Mouse (Mus musculus): Measurements from ENCODE around the gene Rnf123. TPM values are rescaled to one million over a fixed set of nuclear protein-coding genes. Genes with fewer than 3 reads are reported as not detected.

The Rnf123 gene
- total RNA-seq, 2 experiments from 2014 or later: 18.8 to 34.5 TPM

GRCm38 (mm10) chr9:108105549-108105863 is 22.4 kb upstream of the Rnf123 start:
- no peak for ATAC-seq (replicated peaks; ENCODE audit: poor library complexity)

GRCm38 (mm10) chr9:108104766-108105548 is 21.8 kb upstream of the Rnf123 start:
- peak; percentile 89 for ATAC-seq (replicated peaks; ENCODE audit: poor library complexity)

GRCm38 (mm10) chr9:108099619-108100018 is 16.5 kb upstream of the Rnf123 start:
- no peak for ATAC-seq (replicated peaks; ENCODE audit: poor library complexity)

GRCm38 (mm10) chr9:108095949-108096712 is 13.0 kb upstream of the Rnf123 start:
- ATAC-seq (replicated peaks; ENCODE audit: poor library complexity): no peak; the same call in 1 of the 2 replicates

GRCm38 (mm10) chr9:108095518-108095917 is 12.4 kb upstream of the Rnf123 start:
- ATAC-seq (replicated peaks; ENCODE audit: poor library complexity): peak; percentile 42

- ATAC-seq (replicated peaks; ENCODE audit: poor library complexity): peak; percentile 72
Observed at GRCm38 (mm10) chr9:108094998-108095411, 11.9 kb upstream of the Rnf123 start.

- peak; percentile 79 for ATAC-seq (replicated peaks; ENCODE audit: poor library complexity)
Observed at GRCm38 (mm10) chr9:108094184-108094941, 11.2 kb upstream of the Rnf123 start, which contains the start of gene Apeh. TSS of gene Apeh (minus strand) at chr9:108094606.

GRCm38 (mm10) chr9:108093586-108093985 is 10.4 kb upstream of the Rnf123 start:
- ATAC-seq (replicated peaks; ENCODE audit: poor library complexity): no peak

GRCm38 (mm10) chr9:108090611-108091120 is 7.5 kb upstream of the Rnf123 start:
- no peak for ATAC-seq (replicated peaks; ENCODE audit: poor library complexity)

GRCm38 (mm10) chr9:108085261-108085660 is 2.1 kb upstream of the Rnf123 start:
- no peak for ATAC-seq (replicated peaks; ENCODE audit: poor library complexity)

- 0 out of 2 replicates have a peak, but pooled peaks have one; percentile 6 for ATAC-seq (replicated peaks; ENCODE audit: poor library complexity)
Observed at GRCm38 (mm10) chr9:108083561-108083960, 415 bp upstream of the Rnf123 start.

- ATAC-seq (replicated peaks; ENCODE audit: poor library complexity): no peak
Observed at GRCm38 (mm10) chr9:108082549-108082948, 597 bp downstream of the Rnf123 start.

- ATAC-seq (replicated peaks; ENCODE audit: poor library complexity): peak; percentile 29
Observed at GRCm38 (mm10) chr9:108080168-108080567, 3.0 kb downstream of the Rnf123 start, which contains the start of gene Mst1. TSS of gene Mst1 (plus strand) at chr9:108080436.

GRCm38 (mm10) chr9:108073141-108073930 is 9.8 kb downstream of the Rnf123 start:
- ATAC-seq (replicated peaks; ENCODE audit: poor library complexity): no peak

- no peak for ATAC-seq (replicated peaks; ENCODE audit: poor library complexity)
Observed at GRCm38 (mm10) chr9:108072481-108072924, 10.6 kb downstream of the Rnf123 start.

- no peak for ATAC-seq (replicated peaks; ENCODE audit: poor library complexity)
Observed at GRCm38 (mm10) chr9:108071801-108072200, 11.3 kb downstream of the Rnf123 start.

- no peak for ATAC-seq (replicated peaks; ENCODE audit: poor library complexity)
Observed at GRCm38 (mm10) chr9:108069529-108069928, 13.6 kb downstream of the Rnf123 start.

- ATAC-seq (replicated peaks; ENCODE audit: poor library complexity): no peak
Observed at GRCm38 (mm10) chr9:108069007-108069406, 14.1 kb downstream of the Rnf123 start.

GRCm38 (mm10) chr9:108067900-108068299 is 15.2 kb downstream of the Rnf123 start:
- peak; percentile 87 for ATAC-seq (replicated peaks; ENCODE audit: poor library complexity)

GRCm38 (mm10) chr9:108067199-108067598 is 15.9 kb downstream of the Rnf123 start:
- no peak for ATAC-seq (replicated peaks; ENCODE audit: poor library complexity)
